Mouse (Mus musculus) T-helper 2 cell (primary cell): ENCODE data around the gene Frem1.

Experiments used
- in situ Hi-C: fragments of 300-600 bp; cut with MboI, MseI; formaldehyde crosslinking; loops from one replicate; pipeline ENCODE4 v1.15.1; 2025; ENCODE audit warnings: high pct_unique_total_duplicates

Gene Frem1

DNA sequence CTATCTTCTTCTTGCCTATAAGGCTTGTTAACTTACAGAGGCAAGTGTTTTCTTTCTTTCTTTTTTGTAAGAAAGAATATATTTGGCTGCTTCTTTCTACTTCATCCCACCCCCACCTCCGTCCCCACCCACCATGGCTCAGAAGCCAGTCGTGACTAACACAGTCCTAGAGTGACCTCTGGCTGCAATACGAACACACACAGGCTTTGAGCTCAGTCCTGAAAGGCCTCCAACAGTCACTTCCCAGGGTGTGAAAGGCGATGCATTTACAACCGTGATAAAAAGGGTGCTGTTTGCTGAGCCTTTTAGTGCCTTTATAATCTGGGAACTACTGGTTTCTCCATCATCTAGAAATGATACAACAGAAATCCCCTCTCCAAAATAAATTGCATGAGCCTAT, 117.8 kb downstream of the Frem1 start:
- in situ Hi-C loops = loop anchor here (25.0 kb wide), 2 partner anchors 297 to 1347 kb away; no protein-coding TSS in a partner anchor

DNA sequence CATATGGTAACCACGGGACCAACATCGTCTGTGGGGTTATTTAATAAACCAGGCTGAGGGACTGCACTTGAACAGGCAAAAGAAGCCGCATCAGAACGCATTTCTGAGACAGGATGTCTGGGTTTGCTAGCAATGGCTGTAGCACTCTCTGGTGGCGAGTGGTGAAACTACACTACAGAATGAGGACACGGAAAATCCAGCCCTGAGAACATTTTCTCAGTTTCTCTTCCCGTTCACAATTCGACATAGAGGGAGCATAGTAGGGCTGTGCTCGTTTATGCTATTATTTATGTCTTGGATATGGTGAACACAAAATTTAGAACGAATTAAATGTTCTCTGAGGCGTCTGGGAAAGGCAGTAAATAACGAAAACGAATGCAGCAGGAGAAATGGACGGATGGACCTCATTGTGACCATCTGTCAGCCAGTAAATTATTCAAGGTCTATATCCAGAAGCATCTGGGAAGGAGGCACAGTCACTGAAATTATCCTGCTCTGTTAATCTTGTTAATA, 118.4 kb downstream of the Frem1 start:
- in situ Hi-C loops = loop anchor here (25.0 kb wide), 2 partner anchors 296 to 1346 kb away; no protein-coding TSS in a partner anchor

DNA sequence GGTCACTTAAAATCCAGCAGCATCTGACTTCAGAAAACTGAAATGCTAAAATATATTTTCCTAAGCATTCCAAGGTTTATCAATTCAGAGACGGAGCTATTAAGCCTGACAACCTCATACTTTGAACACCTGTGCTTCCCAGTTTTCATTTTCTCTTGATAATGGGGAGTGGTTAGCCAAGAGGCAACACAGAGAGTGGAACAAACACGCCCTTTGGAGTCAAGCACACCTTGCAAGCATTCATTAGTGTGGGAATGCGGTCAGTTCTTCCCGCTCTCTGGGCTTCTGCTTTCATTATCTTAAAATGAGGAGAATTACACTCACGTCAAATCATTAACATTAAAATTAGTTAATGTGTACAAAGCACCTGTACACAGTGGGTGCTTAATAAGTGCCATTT, 122.1 kb downstream of the Frem1 start:
- in situ Hi-C loops = loop anchor here (25.0 kb wide), 2 partner anchors 293 to 1343 kb away; no protein-coding TSS in a partner anchor

DNA sequence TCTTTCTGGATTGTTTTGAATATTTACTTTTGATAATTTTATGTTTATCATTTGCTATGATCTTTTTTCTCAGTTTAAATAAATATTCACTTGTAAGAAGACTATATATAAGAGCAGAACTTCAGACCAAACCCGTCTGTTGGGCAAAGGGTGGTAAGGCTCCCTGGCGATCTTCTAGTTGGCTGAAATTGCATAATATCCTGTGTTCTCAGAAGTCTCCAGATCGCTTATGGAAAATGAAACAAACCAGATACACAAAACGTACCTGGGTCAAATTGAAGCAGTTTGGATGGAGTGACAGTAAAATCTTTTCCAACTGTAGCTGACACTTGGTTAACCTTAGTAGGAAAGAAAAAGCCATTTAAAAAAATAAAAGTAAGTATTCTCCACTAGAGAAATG, 130.2 kb downstream of the Frem1 start:
- in situ Hi-C loops = no loop called here

DNA sequence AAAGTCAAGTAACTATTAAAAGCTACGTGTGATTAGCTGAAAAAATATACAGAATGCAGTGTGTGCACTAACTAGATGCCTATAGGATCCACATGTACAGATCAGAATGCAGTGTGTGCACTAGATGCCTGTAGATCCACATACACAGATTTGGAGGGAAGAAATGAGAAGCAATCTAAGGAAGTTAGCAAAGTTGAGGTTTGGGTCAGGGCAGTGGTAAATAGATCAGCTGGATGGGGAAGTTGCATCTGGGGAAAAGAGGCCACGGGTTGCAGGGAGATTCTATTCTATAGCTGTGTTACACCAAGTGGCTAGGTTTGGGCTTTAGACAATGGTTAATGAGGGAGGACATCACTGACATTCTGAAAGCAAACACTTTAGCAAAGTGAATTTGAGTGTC, 133.5 kb downstream of the Frem1 start:
- in situ Hi-C loops = no loop called here

DNA sequence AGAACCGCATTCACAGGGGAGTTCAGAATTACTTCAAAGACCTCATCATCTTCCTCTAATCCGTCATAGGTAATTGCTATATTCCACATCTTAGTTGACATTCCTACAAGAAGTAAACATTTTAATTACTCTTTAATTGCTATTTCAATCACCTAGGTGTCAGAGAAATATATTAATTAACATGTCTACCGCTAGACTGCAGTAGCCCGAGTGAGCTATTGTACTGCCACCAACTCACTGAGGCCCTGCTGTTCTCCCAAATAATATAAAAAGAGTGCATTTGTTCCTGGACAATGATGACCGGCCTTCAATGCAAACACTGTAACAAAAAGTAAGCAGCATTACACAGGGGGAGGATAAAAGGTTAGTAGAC, 135.5 kb downstream of the Frem1 start:
- in situ Hi-C loops = no loop called here

DNA sequence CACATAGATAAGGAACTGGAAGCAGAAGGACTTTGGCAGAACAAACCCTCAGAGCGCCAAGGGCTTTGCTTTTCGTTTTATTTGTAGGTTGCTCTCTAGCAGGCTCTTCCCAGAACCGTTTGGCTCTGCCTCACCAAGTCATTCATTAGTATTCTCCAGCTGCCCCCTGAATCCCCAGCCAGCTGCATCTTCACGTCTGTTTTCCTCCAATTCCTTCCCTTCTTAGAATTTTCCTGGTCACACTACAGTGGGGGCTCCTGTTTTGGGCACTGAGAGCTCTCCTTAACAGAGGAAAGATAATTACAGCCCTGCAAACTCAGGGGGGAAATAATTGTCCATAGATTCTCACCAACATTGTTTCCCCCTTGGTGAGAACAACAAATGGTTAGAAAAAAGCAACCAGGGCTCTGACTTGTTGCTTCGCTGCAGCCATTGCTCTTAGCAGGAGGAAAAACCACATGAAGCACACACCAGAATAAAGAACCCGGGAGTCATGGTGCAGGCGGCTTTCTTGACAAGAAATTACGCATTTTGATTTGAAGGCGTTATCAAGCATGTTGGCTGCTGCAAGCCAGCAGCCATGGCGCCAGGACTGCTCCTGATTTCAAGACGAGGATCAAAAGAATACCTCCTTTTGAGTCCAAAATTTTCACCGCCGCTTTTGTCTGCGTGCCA, 136.0 kb downstream of the Frem1 start:
- in situ Hi-C loops = no loop called here

DNA sequence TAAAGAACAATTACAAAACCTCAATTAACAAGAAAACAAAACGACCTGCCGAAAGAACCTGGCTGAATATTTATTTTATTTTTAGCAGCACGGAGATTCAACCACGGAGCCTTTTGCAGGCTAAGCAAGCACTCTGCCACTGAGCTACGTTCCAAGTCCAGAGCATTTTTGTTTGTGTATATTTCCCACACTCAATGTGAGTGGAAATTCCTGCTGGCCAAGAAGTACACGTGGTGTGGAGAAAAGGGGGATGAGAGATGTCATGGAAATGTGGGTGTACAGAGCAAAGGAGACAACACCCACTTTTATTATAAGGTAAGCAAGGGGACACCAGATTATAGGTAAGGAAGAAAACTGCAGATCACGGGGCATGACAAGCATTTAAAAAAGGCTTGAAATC, 136.6 kb downstream of the Frem1 start:
- in situ Hi-C loops = no loop called here

DNA sequence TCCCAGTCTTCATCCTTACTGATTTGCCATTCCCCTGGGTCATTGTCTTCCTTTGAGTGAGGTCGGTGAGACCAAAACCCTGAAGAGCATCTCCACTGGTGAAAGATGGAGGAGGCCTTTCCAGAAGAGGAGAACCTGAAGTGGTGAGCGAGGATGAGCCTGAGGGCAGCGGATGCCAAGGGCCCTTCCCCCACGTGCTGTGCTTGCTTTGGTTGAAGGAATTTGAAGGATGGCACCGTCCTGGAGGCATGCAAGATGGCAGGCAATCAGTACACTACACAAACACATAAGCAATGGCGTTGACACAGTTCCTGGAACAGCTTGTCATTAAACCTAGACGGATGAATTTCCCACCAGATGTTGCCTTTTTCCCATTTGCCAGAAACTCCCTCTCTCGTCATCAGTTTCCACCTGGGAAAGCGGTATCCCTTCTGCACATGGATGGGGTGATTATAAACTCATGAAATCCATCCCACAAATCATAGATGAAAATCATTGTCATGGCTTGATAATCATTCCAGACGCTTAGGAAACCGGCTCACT, 137.5 kb downstream of the Frem1 start:
- in situ Hi-C loops = no loop called here

DNA sequence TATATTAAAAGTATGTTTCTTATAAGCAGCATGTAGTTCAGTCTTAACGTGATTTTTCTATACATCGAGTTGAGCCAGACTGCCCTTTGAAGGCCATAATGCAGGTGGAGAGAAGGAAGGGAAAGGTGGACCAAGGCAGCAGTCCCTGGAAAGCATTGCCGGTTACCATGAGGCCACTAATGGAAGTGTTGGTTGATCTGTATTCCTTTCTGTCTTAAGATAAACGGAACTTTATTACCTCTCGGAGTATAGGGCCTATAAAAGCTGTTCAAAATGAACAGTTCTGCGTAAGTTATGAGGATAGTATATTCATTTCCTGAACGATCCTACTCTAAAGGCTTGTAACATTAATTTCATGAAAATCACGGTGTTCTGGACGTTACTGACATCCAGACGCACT, 156.9 kb downstream of the Frem1 start:
- in situ Hi-C loops = no loop called here

DNA sequence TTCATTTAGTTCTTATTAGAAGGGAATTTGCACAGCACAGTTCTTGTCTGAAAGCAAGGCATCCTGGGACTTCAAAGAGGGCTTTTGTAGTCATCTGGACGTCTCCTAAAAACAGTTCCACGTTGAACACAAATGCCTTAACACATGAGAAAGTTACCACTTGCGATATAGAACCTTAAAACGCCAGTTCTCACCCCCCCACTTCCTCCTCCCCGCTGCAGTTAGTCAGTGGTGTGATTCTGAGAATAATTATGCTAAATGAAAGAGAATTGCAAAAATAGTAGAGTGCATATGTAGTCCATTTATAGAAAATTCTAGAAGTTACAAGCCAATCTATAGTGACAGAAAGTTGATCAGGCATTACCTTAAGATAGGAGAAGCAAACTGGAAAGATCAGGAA, 159.9 kb downstream of the Frem1 start:
- in situ Hi-C loops = no loop called here

DNA sequence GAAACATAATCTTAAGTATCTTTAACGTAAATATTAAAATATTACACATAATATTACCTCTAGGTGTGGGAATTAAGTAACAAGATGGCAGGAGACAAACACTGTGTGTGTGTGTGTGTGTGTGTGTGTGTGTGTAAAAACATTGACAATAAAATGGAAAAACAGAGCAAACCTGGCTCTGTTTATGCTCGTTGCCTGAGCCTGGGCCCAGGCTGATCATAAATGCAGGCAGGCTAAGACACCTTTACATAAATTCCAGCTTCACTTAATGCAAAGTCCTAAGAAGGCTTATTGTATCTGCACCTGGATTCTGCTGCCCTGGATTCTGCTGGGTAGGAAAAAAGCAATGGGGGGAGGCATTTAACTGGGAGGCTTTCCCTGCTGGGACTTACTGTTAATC, 160.6 kb downstream of the Frem1 start:
- in situ Hi-C loops = no loop called here

DNA sequence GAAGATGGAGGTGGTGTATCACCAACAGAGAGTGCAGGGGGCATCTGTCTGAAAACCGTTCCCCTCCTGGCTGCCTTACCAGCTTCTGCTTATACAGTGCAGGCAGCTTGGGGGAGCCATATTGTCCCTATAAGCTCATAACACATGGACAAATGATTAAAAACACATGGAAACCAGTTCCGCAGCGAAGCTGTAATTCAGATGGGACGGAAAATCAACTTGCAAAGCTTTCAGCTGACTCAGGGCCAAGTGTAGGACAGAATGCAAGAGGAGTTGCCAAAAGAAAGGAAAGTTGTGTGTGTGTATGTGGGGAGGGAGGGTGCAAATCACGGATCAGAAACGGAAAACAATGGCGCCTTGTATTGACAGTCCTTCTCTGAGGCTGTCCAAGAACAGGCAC, 161.1 kb downstream of the Frem1 start:
- in situ Hi-C loops = no loop called here

DNA sequence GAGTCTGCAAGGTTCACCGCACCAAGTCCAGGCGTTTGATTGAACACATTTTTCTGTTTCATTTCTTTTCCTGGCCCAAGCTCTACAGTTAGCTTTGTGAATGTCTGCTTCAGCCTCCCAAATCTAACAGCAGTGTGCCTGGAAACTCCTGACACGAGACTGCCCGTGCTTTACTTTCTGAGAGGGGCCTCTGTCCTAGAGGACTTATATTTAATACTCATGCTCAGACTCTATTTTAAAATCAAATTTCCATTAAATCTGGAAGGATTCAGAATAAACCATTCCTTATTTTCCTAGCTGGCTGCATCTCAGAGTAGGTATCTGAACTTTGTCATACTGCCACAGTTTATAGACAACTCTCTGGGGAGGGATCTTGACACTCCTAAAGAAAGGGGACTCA, 161.6 kb downstream of the Frem1 start:
- in situ Hi-C loops = no loop called here

DNA sequence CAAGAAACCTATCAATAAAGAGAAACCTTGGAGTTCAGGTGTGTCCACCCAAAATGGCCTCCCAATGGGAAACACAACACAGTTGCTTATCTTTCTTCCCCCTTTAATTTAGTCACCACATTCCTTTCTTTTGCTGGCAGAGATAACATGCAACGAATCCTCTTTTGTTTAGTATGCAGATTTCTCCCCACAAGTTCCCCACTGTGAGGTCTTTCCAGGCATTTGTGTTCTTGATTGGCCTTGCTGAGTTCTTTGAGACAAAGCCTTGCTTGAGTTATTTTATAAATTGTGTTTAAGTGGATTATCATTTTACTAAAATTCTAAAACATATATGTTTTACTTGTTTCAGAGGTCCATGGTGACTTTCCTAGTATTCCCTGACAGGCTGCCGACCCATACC, 166.0 kb downstream of the Frem1 start:
- in situ Hi-C loops = no loop called here

DNA sequence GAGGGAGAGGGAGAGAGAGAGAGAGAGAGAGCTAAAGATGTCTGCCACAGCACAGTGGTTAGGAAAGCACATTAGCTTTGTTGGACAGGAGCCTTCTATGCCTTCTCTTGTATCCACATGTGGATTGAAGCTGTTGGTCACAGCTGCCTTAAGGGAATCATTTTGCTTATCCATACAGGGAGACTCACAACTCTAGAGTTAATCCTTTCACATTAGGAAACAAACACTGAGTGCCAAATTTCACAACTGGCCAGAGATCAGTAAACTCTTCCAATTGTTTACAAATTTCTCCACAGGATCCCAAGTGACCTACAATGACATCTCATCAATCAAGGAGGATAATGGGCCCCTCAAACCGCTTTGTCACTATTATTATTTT, 166.6 kb downstream of the Frem1 start:
- in situ Hi-C loops = no loop called here

DNA sequence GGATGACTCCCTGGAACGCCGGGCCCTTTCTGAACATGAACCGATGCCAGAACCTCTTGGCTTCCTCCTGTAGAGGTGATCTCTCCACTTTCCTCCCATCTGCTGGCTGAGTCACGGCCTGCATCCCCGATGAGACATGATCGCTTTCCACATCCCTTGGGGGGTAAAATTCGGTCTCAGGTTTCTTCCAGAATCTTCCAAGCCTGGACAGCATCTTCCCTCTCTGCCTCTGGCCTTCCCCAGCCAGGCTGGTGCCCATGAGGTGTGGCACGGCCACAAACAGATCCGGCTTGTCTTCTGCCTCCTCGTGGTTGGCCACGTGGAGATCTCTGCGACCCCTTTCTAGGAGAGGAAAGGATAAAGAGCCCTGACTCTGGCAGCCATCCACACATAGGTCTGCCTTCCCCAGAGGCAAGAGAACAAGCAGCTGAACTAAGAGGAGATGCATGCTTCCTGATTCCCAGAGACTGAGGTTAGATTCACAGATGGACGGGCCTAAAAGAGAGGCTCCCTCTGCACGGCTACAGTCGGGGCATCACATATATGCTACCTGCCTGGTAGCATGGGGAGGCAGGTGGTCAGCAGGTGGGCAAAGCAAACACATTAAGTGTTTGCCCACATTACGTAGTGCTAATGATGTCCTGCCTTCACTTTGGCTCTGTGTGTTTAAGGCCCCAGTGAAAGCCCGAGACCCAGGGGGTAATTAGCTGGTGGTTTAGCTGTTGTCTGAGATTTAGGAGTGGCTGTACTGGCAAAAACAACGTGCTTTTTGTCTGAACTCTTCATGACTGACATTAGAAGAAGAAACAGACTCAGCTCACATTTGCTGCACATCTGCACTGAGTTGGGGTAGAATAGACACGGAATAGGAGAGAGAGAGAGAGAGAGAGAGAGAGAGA, 167.3 kb downstream of the Frem1 start, which contains the start of gene Cer1:
Gene Cer1 (minus strand): TSS at position 513 of the 899 bp plus-strand sequence.
- in situ Hi-C loops = no loop called here

DNA sequence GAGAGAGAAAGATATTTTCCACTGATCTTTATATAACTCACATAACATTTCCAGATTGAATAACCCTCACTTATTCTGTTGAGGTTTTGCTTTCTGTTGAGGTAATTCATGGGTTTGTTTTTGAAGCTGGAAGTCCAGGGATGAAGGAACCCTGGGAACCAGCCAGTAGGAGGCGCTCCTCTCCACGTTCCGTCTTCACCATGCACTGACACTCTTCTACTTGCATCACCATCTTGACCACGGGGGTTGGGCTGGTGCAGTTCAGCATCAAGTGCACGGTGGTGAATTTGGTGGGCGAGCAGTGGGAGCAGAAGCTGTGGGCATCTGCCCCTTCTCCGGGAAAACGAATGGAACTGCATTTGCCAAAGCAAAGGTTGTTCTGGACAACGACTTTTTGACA, 169.6 kb downstream of the Frem1 start:
- in situ Hi-C loops = no loop called here

DNA sequence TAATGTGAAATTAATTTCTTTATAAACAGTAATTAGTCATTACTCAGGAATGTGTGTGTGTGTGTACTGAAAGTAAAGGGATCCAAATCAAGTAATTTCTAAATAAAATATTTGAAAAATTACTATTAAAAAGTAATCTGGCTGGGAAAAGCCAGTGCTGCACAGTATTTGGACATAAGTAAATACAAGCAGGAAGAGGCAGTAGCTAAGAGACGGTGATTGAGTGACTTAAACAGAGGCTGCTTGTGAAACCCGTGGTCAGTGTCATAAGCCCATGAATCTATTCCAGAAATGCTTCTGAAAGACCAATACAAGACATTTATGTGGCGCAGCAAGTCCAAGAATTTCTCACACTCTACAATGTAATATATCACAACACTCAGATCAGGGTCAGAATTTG, 170.8 kb downstream of the Frem1 start:
- in situ Hi-C loops = no loop called here

DNA sequence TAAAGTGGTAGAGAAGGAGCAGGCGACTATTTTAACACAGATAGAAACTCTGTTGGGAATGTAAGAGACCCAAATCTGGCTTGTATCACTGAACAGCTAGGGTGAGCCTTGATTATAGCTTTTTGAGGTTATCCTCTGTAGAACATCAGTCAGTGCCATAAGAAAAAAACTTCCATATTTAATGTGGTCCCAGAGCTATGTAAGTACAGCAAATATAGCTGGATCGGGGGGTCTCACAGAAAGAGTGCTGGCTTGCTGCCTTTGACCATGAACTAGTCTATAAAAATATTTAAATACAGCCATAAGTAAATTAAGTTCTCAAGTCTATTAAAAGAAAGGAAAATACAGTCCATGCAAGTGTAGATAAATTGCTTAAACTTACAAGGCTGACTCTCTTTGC, 171.9 kb downstream of the Frem1 start:
- in situ Hi-C loops = no loop called here

DNA sequence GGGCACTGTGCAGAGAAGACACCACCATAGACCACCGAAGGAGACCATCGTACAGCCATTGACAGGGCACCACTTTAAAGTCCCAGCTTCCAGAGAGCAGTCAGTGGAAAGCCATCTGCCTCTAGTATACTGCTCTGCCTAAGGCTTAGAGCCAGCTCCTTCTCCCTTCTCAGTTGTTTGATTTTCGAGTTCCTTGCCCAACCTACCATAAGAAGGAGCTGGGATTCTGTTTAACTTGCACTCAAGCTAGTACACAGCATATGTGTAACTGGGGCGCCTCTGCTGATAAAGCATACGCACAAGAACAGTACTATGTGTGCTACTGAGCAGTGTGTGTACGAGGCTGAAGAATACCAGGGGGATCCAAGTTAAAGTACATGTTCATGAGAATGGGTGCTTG, 173.0 kb downstream of the Frem1 start:
- in situ Hi-C loops = no loop called here

DNA sequence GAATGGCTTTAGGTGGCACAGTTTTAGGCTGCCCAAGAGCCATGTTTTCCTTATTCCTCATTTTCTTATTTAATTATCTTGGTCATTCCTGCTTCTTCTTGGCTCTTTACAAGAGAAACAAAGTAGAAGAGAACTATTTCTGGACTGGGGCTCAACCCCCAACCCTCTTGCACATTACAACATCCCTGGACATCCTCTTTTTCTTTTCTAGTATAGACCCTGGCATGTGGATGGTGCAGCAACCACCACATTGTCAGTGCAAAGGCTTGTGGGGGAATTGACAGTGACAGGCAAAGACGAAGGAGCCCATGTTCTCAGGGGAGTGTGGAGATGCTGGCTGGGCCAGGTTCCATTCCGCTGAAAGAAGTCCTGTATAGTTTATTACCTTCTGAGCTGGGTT, 175.5 kb downstream of the Frem1 start:
- in situ Hi-C loops = no loop called here

DNA sequence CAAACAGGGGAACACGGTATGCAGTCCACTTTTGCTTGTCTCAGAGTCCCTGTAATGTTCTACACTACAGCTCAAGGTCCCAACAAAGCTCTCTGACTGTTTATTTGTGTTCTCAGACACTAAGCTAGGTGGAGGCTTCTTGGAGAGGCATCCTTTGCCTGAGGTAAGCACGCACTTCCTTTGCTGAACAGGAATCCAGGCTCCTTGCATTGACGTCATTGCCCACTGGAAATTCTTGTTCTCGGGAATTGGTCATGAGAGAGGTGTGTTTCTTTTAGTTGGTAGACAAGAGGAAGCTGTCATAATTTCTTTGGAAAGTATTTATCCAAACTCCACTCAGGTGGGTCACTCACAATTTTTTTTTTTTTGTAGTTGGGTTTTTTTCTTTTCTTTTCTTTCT, 176.6 kb downstream of the Frem1 start:
- in situ Hi-C loops = no loop called here
